Mouse (Mus musculus): Measurements from ENCODE around the gene Hsp90ab1.

DNA sequence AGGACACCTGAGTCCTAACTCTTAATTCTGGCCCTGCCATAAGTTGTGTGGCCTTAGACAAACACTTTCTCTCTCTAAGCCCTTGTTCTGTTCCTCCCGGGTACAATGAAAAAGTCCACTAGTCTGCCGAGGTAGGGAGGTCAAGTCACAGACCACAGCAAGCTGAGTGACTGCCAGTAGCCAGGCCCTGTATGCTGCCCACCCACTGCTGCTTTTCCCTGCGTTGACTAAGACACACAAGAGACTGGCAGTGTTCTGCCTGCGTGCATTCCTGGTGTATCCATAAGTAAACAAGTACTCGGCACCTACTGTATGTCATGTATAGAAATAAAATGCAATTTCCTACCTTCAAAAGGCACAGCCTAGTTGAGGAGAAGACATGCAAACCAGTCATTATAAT, 22.8 kb downstream of the Hsp90ab1 start:
- TF ChIP-seq CTCF (IDR thresholded peaks at IDR 0.05; ENCODE audit: borderline replicate concordance, insufficient read depth, low read depth, low read length) = no peak
- no peak for TF ChIP-seq POLR2A (IDR thresholded peaks at IDR 0.05; ENCODE audit: borderline replicate concordance, insufficient read depth, low read length)

Measured in cerebellum, adult 2 months (tissue).